Mouse (Mus musculus): ENCODE results near the gene Ern1.

DNA sequence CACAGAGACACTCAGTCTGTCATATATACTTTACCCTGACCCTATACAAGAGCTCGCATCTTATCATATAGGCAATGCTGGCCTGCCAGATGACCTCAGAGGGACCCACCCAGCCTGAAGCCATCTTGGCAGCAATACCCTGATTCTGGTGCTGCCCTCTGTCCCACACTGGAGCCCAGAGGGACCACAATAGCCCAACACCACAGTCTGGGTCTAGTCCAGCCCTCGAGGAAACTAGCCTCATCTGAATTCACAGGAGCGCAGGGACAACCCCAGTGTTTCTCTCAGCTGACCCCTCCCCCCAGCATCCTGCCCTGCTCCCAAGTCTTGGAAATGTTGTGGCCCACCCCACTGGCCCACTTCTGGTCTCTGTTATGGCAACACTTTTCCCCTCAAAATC, 136.4 kb downstream of the Ern1 start:
- TF ChIP-seq CTCF (IDR thresholded peaks at IDR 0.05; ENCODE audit: low read depth) (no peak), EP300 (IDR thresholded peaks at IDR 0.05; ENCODE audit: low read depth) (no peak)
